Mouse (Mus musculus): ENCODE results near the gene Tmem238l. TPM values are rescaled to one million over a fixed set of nuclear protein-coding genes. Genes with fewer than 3 reads are reported as not detected.

The Tmem238l gene
- polyA plus RNA-seq, 1 experiment from 2014 or later = not detected

DNA sequence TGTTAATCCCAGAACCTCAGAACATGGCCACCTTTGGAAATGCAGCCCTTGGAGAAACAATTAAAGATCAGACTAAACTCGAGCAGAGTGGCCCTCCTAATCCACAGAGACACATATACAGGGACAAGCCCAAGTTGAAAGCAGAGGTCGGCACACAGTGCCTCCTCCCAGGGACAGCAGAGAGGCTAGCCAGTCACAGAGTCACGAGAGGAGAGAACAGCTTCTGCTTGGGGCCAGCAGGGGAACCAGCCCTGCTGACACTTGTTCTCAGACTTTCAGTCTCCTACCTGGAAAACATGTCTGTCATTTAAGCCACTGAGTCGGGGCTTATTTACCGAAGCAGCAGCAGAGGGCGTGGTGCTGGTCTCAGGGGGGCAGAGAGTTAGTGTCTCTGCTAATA lies 9.9 kb upstream of the Tmem238l start:
- no peak overlapping the region for H3K4me3 ChIP-seq
- ATAC-seq (ENCODE audit: low FRiP score) = no peak
- no peak overlapping the region for H3K9ac ChIP-seq
- no peaks in the 10 kb centered on the region for H3K4me1 ChIP-seq
- no peak overlapping the region for H3K4me2 ChIP-seq (replicated peaks)
- H3K27me3 ChIP-seq = no peaks in the 10 kb centered on the region
- H3K9me3 ChIP-seq (replicated peaks) = no peaks in the 10 kb centered on the region
- no peak overlapping the region for H3K27ac ChIP-seq
- 71% methylated on average over 6 of the region's 6 CpGs for WGBS
- no peaks in the 10 kb centered on the region for H3K36me3 ChIP-seq

DNA sequence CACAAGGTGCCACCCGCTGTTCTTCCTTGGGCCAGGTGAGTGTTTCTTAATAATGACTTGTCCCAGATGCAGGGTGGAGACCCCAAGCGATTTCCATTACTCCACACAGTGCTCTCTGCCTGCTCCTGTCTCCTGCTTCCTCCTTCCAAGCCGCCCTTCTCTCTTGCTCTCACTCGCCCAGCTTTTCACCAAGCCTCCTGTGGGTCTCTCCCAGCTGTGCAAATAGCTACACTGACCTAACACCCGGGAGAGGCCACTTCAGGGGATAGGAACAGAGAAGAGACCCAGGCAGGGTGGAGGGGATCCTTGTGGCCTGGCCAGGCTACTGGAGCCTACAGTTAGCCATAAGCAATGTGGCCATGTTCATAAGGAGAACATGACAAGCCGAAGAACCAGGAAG lies 9.5 kb upstream of the Tmem238l start:
- Histone ChIP-seq H3K27ac (no peak overlapping the region), H3K4me2 (replicated peaks) (no peak overlapping the region), H3K9me3 (replicated peaks) (no peaks in the 10 kb centered on the region), H3K4me3 (no peak overlapping the region), H3K4me1 (no peaks in the 10 kb centered on the region), H3K9ac (no peak overlapping the region), H3K27me3 (no peaks in the 10 kb centered on the region), H3K36me3 (no peaks in the 10 kb centered on the region)
- 70% methylated on average over 6 of the region's 6 CpGs for WGBS
- no peak for ATAC-seq (ENCODE audit: low FRiP score)

DNA sequence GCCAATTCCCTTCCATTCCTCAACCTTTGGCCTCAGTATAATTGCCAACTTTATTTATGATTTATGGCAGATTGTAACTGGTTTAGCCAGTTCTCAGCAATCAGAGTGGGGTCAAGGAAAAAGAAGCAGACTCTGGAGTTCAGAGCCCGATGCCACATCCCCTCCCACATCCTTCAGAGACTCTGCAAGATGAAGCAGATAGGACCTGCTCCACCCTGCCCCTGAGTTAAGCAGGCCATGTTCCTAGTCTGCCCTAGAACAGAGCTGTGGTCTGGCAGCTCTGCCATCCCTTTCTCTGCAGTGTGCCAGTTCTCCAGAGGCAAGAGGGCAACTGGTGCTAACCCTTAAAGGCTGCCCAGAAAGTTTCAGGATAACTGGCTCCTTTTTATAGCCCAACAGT lies 4.4 kb downstream of the Tmem238l start:
- no peak overlapping the region for H3K4me2 ChIP-seq (replicated peaks)
- ATAC-seq (ENCODE audit: low FRiP score) = no peak
- H3K4me1 ChIP-seq = no peaks in the 10 kb centered on the region
- H3K36me3 ChIP-seq = no peaks in the 10 kb centered on the region
- no peaks in the 10 kb centered on the region for H3K9me3 ChIP-seq (replicated peaks)
- H3K27ac ChIP-seq = no peak overlapping the region
- no peaks in the 10 kb centered on the region for H3K27me3 ChIP-seq
- H3K9ac ChIP-seq = no peak overlapping the region
- 83% methylated on average over 1 of the region's 1 CpGs for WGBS
- H3K4me3 ChIP-seq = no peak overlapping the region

DNA sequence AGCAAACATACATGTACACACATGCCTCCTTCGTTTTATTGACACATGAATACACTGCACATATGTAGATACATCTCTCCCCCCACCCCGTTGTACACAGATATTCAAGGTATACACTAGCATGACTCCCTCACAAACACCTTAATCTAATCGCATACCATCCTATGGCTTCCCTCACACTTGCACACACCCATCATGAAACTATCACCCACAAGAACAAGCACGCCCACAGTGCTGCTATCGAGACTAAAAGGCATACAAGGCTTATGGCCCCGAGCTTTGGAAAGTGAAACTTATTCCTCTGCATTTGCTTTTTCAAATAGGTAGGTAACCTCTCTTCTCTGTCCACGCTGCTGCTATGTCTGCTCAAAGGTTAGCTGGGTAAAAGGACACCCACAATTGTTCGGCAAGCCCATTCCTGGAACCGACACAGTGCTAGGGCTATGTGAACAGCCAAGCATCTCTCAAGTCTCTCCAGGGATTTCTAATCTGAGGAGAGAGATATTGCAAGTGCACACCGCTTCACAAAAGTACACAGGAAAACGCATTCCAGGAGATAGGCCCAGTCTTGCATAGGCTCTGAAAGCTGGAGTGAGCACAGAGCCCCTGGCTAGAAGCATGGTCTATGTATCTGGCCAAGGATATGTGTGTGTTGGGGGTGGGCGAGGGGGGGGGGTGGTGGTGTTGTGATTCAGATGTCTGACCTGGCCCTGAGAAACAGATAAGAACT lies 5.2 kb downstream of the Tmem238l start:
- no peaks in the 10 kb centered on the region for H3K27me3 ChIP-seq
- WGBS = 87% methylated on average over 12 of the region's 12 CpGs
- no peaks in the 10 kb centered on the region for H3K36me3 ChIP-seq
- H3K4me2 ChIP-seq (replicated peaks) = no peak overlapping the region
- H3K9ac ChIP-seq = no peak overlapping the region
- H3K9me3 ChIP-seq (replicated peaks) = no peaks in the 10 kb centered on the region
- no peaks in the 10 kb centered on the region for H3K4me1 ChIP-seq
- no peak overlapping the region for H3K27ac ChIP-seq
- no peak for ATAC-seq (ENCODE audit: low FRiP score)
- no peak overlapping the region for H3K4me3 ChIP-seq

DNA sequence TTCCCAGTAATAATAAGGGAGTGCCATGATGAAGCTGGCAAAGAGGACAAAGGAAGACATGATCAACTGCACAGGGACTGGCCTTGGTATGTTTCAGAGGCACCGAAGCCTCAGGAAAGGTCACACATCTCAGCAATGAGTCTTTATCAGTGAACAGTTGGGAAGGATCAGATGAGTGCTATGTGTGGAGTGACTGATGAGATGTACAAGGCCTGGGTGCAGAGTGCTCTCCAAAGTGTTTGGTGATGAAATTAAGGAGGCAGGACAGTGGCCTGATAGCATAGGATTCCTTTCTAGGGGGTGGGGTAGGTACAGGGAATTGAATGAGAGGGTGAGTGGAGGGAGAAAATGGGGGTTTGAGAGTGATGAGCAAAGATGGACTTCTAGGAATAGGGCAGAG lies 7.0 kb downstream of the Tmem238l start:
- H3K27me3 ChIP-seq = no peaks in the 10 kb centered on the region
- H3K9me3 ChIP-seq (replicated peaks) = no peaks in the 10 kb centered on the region
- no peak overlapping the region for H3K9ac ChIP-seq
- no peak overlapping the region for H3K4me3 ChIP-seq
- ATAC-seq (ENCODE audit: low FRiP score) = no peak
- no peak overlapping the region for H3K4me2 ChIP-seq (replicated peaks)
- no peak overlapping the region for H3K27ac ChIP-seq
- no peaks in the 10 kb centered on the region for H3K4me1 ChIP-seq
- H3K36me3 ChIP-seq = no peaks in the 10 kb centered on the region
- WGBS = 87% methylated on average over 1 of the region's 1 CpGs

DNA sequence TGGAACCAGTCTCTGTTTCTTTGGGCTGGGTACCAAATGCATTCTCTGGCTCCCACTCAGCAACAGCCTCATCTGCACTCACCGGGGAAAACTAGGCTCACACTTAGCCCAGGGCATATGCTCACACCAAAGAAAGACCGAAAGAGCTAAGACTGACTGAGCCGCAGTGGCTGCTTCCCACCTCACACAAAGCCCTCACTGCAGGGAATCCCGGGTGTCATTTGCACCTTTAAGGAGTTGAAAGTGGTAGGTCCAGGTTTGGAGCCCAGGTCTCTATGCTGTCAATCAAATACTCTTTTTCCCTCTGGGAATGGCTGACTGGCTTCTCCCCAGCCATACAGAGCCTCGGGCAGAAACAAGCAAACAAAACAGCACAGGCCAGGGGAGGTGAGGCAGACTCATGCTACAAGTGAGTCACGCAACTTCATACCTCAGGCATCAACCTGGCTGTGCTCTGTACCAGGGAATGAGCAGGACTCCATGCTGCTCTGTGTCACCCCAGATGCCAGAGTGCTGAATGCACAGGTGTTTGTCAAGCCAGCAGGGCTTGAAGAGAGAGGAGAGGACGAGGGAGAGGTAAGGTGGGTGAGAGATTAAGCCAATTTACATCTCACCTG lies 10.2 kb downstream of the Tmem238l start:
- Histone ChIP-seq H3K4me2 (replicated peaks) (no peak overlapping the region), H3K9ac (no peak overlapping the region), H3K4me1 (no peaks in the 10 kb centered on the region), H3K4me3 (no peak overlapping the region), H3K9me3 (replicated peaks) (no peaks in the 10 kb centered on the region), H3K36me3 (no peaks in the 10 kb centered on the region), H3K27ac (no peak overlapping the region), H3K27me3 (no peaks in the 10 kb centered on the region)
- 21% methylated on average over 7 of the region's 7 CpGs for WGBS
- no peak for ATAC-seq (ENCODE audit: low FRiP score)

DNA sequence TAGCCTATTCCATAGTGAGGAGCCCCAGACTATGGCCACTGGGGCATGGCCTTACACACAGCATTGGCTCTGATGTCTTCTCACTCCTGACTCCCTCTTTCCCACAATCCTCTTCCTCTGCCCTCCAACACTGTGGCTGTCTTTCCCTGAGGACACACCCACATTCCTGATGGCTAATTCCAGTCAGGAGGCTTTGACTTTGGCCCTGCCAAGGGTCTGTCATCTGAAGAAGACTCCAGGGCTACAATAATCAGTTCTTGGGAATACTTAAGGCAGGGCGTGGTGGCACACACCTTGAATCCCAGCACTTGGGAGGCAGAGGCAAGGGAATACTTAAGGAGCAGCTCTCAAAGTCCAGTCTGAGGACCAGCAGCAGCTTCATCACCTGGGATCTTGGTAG lies 12.1 kb downstream of the Tmem238l start:
- no peaks in the 10 kb centered on the region for H3K36me3 ChIP-seq
- no peak overlapping the region for H3K27ac ChIP-seq
- no peaks in the 10 kb centered on the region for H3K27me3 ChIP-seq
- 90% methylated on average over 1 of the region's 1 CpGs for WGBS
- no peak for ATAC-seq (ENCODE audit: low FRiP score)
- H3K9me3 ChIP-seq (replicated peaks) = no peaks in the 10 kb centered on the region
- H3K9ac ChIP-seq = no peak overlapping the region
- H3K4me1 ChIP-seq = no peaks in the 10 kb centered on the region
- H3K4me3 ChIP-seq = no peak overlapping the region
- H3K4me2 ChIP-seq (replicated peaks) = no peak overlapping the region

DNA sequence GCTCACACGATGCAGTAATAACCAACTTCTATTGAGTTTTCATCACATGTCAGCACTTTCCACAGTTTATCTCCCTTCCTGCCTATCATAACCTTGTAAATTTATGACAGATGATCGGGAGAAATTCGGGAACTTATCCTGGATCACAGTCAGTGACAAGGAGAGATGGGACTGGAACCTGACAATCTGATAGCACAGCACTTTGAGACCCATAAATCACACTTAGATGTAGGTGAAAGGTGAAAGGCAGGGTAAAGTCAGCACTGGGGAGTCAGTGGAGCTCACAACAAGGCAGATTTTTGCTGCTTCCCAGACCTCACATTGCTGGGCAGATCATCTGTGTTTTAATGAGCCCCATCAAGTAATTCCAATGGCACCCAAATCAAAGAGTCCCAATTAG lies 17.1 kb downstream of the Tmem238l start:
- no peak overlapping the region for H3K9ac ChIP-seq
- H3K4me3 ChIP-seq = no peak overlapping the region
- no peak for ATAC-seq (ENCODE audit: low FRiP score)
- WGBS = 91% methylated on average over 3 of the region's 3 CpGs
- no peak overlapping the region for H3K4me2 ChIP-seq (replicated peaks)
- peaks cover 10% of the 10 kb centered on the region; the same call in 1 of the 2 replicates for H3K9me3 ChIP-seq (replicated peaks)
- no peaks in the 10 kb centered on the region for H3K36me3 ChIP-seq
- H3K27ac ChIP-seq = no peak overlapping the region
- H3K27me3 ChIP-seq = no peaks in the 10 kb centered on the region
- no peaks in the 10 kb centered on the region for H3K4me1 ChIP-seq

DNA sequence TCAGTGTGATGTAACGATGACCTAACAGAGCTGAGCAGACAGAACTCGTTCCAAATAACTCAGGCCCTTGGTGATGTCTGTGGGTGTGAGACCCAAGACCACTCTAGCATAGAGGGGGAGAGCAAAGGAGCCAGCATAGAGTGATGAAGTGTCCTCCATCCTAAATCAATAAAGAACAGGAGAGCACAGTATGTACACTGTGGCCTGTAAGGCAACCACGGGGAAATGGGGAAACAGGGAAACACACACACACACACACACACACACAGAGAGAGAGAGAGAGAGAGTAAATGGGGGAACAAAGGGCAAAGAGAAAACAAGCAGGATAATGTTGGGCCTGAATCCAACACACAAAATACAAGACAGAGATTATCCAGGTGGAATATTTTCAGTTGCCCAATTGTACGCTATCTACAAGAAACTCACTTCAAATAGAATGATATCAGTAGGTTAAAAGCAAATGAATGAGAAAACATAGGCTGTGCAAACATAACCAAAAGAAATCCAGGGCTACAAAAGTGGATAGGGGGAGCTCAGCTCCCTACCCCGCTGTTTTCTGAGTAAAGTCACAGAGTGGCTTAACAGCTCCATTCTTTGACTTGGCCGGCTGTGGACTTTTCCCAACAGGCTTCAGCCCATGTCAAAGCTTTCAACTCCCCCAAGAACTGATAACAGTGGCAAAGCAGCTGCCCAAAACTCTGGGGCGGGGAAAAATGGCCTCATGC lies 19.3 kb downstream of the Tmem238l start:
- ATAC-seq (ENCODE audit: low FRiP score) = no peak
- H3K4me2 ChIP-seq (replicated peaks) = no peak overlapping the region
- 91% methylated on average over 7 of the region's 7 CpGs for WGBS

DNA sequence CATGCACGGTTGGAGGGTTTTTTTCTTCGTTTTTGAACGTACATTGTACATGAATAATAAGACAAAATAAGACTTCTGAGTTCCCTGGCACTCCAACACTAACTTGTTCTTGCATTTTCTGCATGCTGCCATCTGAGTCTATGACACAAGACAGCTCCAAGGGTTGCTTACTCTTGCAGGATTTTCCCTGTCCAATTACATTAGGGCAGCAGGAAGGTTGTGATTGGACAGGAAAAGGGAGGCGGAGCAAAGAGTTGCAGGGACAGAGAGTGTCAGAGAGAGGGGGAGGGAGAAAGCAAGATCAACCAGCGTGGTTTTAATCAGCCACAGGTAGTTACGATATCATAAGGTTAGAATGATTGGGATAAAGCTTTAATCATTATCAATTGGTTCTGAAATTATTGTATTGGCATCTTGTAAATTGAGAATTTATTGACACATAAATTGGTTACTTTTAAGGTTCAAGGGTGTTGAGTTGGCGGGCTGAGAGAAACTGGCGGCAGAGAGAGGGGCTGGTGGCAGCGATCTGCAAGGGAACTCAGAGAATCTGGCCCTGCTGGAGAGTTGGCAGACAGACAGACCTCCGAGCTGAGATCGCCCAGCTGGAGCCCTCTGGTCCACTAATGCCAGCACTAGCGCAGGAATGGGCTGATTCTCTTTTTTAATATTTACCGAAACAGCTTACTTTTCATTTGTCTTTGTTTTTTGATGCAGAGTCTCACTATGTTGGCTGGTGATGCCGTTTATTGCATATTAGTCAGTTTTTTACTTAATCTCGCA lies 25.1 kb downstream of the Tmem238l start:
- no peaks in the 10 kb centered on the region for H3K27me3 ChIP-seq
- no peak overlapping the region for H3K9ac ChIP-seq
- H3K9me3 ChIP-seq (replicated peaks) = no peaks in the 10 kb centered on the region
- WGBS = 83% methylated on average over 15 of the region's 15 CpGs
- no peak overlapping the region for H3K4me3 ChIP-seq
- ATAC-seq (ENCODE audit: low FRiP score) = no peak
- H3K36me3 ChIP-seq = no peaks in the 10 kb centered on the region
- no peak overlapping the region for H3K27ac ChIP-seq
- peaks cover 13% of the 10 kb centered on the region for H3K4me1 ChIP-seq
- H3K4me2 ChIP-seq (replicated peaks) = no peak overlapping the region

More for the DNA sequence above, 19.3 kb downstream of the Tmem238l start:
- Histone ChIP-seq H3K36me3 (no peaks in the 10 kb centered on the region), H3K9me3 (replicated peaks) (peaks cover 10% of the 10 kb centered on the region; the same call in 1 of the 2 replicates), H3K27ac (no peak overlapping the region), H3K9ac (no peak overlapping the region), H3K4me1 (no peaks in the 10 kb centered on the region), H3K4me3 (no peak overlapping the region), H3K27me3 (no peaks in the 10 kb centered on the region)

DNA sequence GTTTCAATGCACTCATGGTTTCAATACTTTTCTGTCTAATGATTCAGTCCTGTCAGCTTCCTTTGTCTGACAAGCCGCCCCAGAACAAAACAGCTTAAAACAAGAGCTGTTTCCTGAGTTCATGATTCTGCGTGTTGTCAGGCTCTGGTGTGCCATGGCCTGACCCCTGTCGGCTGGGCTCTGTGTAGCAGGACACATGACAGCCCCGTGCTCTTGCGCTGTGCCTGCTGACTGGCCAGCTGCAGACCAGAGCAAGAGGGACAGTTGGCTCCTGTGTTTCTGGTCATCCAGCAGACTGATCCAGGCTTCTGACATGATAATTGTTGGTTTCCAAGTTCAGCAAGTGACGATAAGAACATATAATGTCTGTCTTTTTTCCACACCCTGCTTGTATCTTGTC lies 26.4 kb downstream of the Tmem238l start:
- ATAC-seq (ENCODE audit: low FRiP score) = no peak
- no peaks in the 10 kb centered on the region for H3K27me3 ChIP-seq
- H3K4me2 ChIP-seq (replicated peaks) = no peak overlapping the region
- peaks cover 13% of the 10 kb centered on the region for H3K4me1 ChIP-seq
- H3K9ac ChIP-seq = no peak overlapping the region
- H3K36me3 ChIP-seq = no peaks in the 10 kb centered on the region
- no peak overlapping the region for H3K4me3 ChIP-seq
- 29% methylated on average over 6 of the region's 6 CpGs for WGBS
- no peak overlapping the region for H3K27ac ChIP-seq
- no peaks in the 10 kb centered on the region for H3K9me3 ChIP-seq (replicated peaks)

Measured in hindbrain, embryonic 12.5 days (tissue).